Mouse (Mus musculus): ENCODE measurements around the gene Tspan5.

DNA sequence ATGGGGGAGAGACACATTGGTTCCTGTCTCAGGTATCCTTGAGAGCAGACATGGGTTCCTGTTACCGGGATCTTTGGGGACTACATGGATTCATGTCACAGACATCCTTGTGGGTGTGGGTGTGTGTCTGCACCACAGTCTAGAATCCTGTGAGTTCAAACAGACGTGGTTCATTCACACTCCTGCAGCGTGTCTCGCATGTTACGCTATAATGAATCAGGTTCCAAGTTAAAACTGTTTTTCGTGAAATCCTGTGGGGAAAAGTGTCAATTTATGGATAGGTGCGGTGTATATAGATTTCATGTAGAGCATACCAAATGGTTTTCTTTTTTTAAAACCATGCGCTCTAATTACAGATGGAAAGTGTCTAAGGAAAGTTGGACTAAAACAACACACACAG is 52.5 kb downstream of the Tspan5 start:
- TF ChIP-seq POLR2A (IDR thresholded peaks at IDR 0.05; ENCODE audit: insufficient read depth, low read length) (no peak), CTCF (IDR thresholded peaks at IDR 0.05; ENCODE audit: low read depth, low read length) (no peak), EP300 (IDR thresholded peaks at IDR 0.05; ENCODE audit: insufficient read depth, low read depth, low read length) (no peak)

All from ES-Bruce4 (cell line).